Mouse (Mus musculus): ENCODE results near the gene Bcl2l13. TPM values are rescaled to one million over a fixed set of nuclear protein-coding genes. Genes with fewer than 3 reads are reported as not detected.

Bcl2l13 gene
- polyA plus RNA-seq, 1 experiment from 2014 or later = 25.3 TPM

DNA sequence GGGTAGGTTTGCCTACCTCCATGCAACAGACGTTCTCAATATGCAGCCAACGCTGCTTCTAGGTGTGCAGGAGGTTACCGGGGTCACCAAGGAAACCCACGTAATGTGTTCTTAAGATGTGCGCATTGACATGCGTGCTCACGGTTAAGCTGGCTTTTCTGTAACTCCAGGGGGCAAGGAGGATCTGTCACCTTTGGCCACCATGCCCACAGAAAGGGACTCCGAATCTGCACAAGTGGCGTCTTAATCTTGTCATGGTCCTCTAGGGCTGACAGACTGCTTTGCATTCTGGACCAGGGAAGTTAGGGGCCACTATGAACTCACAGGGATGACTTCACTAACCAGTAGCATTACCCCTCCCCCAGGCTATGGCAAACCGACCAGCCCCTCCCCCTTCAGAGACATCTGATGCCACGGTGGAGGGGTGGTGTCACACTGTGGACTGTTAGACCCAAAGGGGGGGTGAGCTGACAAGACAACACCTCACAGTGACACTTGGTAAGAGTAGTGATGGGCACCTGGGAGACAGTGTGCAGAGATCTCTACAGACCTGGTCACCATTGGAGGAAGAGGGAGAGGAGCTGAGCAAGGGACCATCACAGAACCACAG lies 102.1 kb downstream of the Bcl2l13 start:
- Histone ChIP-seq H3K9ac (no peak overlapping the region), H3K36me3 (0 out of 2 replicates have a peak, but pooled peaks cover 6% of the 10 kb centered on the region), H3K9me3 (no peaks in the 10 kb centered on the region), H3K4me2 (no peak overlapping the region), H3K4me1 (no peaks in the 10 kb centered on the region), H3K27me3 (no peaks in the 10 kb centered on the region), H3K4me3 (no peak overlapping the region), H3K27ac (no peak overlapping the region)
- WGBS = 79% methylated on average over 11 of the region's 11 CpGs
- ATAC-seq (ENCODE audit: insufficient number of reproducible peaks, low FRiP score, low TSS enrichment, low read depth) = no peak

DNA sequence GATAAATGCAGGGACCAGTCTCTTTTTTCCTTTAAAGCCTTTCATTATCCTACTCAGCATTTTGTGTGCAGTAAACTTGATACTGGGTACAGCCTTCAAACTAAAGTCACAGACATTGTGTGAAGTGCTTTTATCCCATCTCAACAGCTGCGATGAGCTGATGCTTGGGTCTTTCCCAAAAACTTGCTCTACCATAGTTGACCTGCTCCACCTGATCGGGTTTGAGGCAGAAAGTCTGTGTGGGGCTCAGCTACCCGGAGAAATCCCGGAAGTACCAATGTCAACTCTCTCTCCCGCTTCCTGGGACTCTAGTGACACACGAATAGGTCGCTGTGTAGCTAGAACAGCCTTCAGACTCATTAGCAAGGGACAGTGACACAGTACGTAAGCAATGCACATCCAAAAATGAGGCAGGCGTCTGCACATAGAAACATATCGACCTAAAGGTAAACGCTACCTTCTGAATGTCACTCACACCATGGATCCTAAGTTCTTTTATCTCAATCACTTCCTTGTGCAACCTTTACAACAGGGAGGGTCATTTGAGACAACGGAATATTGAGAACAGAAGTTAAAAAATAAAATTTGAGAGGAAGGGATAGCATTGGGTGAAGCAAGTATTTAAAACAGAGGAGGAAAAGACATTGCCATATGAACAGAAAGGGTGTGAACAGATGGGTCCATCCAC lies 102.9 kb downstream of the Bcl2l13 start:
- H3K9ac ChIP-seq = no peak overlapping the region
- 0 out of 2 replicates have a peak, but pooled peaks cover 6% of the 10 kb centered on the region for H3K36me3 ChIP-seq
- H3K4me1 ChIP-seq = no peaks in the 10 kb centered on the region
- no peak overlapping the region for H3K27ac ChIP-seq
- no peak for ATAC-seq (ENCODE audit: insufficient number of reproducible peaks, low FRiP score, low TSS enrichment, low read depth)
- no peak overlapping the region for H3K4me2 ChIP-seq
- 87% methylated on average over 12 of the region's 12 CpGs for WGBS
- H3K27me3 ChIP-seq = no peaks in the 10 kb centered on the region
- H3K9me3 ChIP-seq = no peaks in the 10 kb centered on the region
- H3K4me3 ChIP-seq = no peak overlapping the region

DNA sequence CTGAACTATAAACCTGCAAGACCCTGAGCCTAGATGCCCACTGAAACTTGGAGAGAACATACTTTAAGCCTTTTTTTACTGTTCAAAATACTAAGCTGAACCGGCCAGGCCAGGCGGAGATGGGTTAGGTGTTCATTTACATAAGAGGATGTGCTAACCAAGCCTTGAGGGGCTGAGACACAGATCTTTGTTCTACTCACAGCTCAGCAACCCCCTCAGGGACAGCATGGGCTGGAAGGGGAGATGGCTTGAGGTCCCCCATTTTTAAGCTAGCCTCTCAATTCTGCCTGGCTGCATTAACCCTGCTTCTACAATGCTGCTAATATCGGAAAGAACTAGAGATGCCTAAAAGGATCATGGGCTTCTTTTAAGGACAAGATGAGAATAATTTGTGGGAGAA lies 103.8 kb downstream of the Bcl2l13 start:
- H3K36me3 ChIP-seq = no peaks in the 10 kb centered on the region
- H3K4me2 ChIP-seq = no peak overlapping the region
- ATAC-seq (ENCODE audit: insufficient number of reproducible peaks, low FRiP score, low TSS enrichment, low read depth) = no peak
- no peaks in the 10 kb centered on the region for H3K9me3 ChIP-seq
- H3K4me1 ChIP-seq = no peaks in the 10 kb centered on the region
- H3K9ac ChIP-seq = no peak overlapping the region
- H3K27ac ChIP-seq = no peak overlapping the region
- 81% methylated on average over 3 of the region's 3 CpGs for WGBS
- no peaks in the 10 kb centered on the region for H3K27me3 ChIP-seq
- no peak overlapping the region for H3K4me3 ChIP-seq

DNA sequence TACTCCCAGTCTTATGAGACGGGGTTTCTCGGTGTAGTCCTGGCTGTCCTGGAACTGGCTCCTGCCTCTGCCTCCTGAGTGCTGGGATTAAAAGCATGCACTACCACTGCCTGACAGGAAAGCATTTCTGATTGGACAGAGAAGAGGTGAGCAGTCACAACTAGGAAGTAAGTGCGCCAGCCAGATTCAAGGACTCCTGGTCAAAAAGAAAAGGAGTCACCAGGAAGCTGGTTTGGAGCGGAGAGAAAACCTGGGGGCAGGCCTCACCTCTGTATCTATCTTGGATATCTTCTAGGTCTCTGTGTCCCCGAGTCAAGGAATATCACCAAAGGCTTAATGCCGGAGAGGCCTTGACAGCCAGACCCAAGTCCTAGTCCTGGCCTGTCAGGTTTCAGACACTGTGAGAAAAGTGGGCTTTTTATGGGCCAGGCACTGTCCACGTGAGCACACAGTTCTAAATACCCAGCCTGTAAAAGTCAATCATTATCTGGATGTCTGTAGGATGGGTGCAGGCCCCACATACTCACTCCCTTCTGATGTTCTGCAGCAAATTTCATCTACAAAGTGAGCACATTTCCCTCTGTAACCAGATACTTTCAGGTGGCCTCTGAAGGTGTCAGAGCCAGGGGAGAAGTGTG lies 104.6 kb downstream of the Bcl2l13 start:
- Histone ChIP-seq H3K36me3 (peaks cover 3% of the 10 kb centered on the region; the same call in 1 of the 2 replicates), H3K27me3 (no peaks in the 10 kb centered on the region), H3K4me1 (no peaks in the 10 kb centered on the region), H3K9ac (no peak overlapping the region), H3K27ac (no peak overlapping the region), H3K4me2 (no peak overlapping the region), H3K4me3 (no peak overlapping the region), H3K9me3 (no peaks in the 10 kb centered on the region)
- no peak for ATAC-seq (ENCODE audit: insufficient number of reproducible peaks, low FRiP score, low TSS enrichment, low read depth)
- 84% methylated on average over 7 of the region's 7 CpGs for WGBS

DNA sequence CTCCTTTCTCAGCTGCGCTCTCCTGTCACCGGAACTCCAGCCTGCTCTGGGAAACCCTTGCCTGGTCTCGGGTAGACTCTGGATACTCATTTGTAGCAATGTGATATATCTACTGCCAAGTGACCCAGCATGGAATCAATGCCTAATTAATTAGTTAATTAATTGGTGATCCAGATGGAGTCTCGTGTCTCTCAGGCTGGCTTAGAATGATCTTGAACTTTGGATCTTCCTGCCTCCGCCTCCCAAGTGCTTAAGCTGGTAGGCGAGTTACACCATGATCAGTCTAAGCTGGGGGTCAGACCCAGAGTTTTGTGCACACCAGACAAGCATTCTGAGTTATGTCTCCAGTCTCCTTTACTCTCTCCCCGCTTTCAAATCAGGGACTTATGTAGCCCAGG lies 105.1 kb downstream of the Bcl2l13 start:
- ATAC-seq (ENCODE audit: insufficient number of reproducible peaks, low FRiP score, low TSS enrichment, low read depth) = no peak
- peaks cover 9% of the 10 kb centered on the region; the same call in 1 of the 2 replicates for H3K36me3 ChIP-seq
- H3K27me3 ChIP-seq = no peaks in the 10 kb centered on the region
- no peak overlapping the region for H3K9ac ChIP-seq
- 77% methylated on average over 7 of the region's 7 CpGs for WGBS
- no peak overlapping the region for H3K4me2 ChIP-seq
- H3K4me1 ChIP-seq = no peaks in the 10 kb centered on the region
- no peak overlapping the region for H3K27ac ChIP-seq
- no peak overlapping the region for H3K4me3 ChIP-seq
- H3K9me3 ChIP-seq = no peaks in the 10 kb centered on the region

DNA sequence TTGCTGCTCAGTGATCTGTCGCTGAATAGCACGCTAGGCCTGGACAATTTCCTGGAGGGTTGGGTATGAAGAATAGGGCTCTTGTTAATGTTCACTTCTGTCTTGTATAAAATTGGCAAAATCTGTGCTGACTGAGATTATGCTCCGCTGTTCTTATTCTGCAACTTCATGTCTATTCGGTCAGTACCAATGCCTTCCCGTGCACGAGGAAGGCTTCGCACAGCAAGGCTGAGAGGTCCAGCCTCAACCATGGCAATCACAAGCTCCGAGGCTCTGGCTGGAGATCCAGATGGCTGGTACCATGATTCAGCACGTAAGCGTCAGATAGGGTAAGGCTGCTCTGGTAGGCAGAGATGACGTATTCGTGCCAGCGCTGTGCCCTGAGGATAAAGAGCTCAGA lies 105.6 kb downstream of the Bcl2l13 start:
- Histone ChIP-seq H3K4me1 (no peaks in the 10 kb centered on the region), H3K27me3 (no peaks in the 10 kb centered on the region), H3K4me3 (no peak overlapping the region), H3K27ac (no peak overlapping the region), H3K9ac (no peak overlapping the region), H3K9me3 (no peaks in the 10 kb centered on the region), H3K36me3 (peaks cover 12% of the 10 kb centered on the region; the same call in 1 of the 2 replicates), H3K4me2 (no peak overlapping the region)
- ATAC-seq (ENCODE audit: insufficient number of reproducible peaks, low FRiP score, low TSS enrichment, low read depth) = no peak
- WGBS = 91% methylated on average over 13 of the region's 13 CpGs

Small RNAs within 50 kb of the gene (microRNA-seq; reads per million reads assigned to microRNA genes)
- not detected for gene Gm25193

Other genes starting within 250 kb of the Bcl2l13 start
- 2.1 and 2.6 TPM in 2 replicates for gene Cecr2, start 169.8 kb upstream of the Bcl2l13 start, polyA plus RNA-seq (2015; fragmentation: Nextera tagmentation; extraction: Ambion mirVana)
- gene Slc25a18, start 62.6 kb upstream of the Bcl2l13 start, polyA plus RNA-seq (2015; fragmentation: Nextera tagmentation; extraction: Ambion mirVana) = 0.56 and 0.65 TPM in 2 replicates
- 123 and 138 TPM in 2 replicates for gene Atp6v1e1, start 13.4 kb upstream of the Bcl2l13 start, polyA plus RNA-seq (2015; fragmentation: Nextera tagmentation; extraction: Ambion mirVana)
- 16.4 and 17.0 TPM in 2 replicates for gene Bid, start 80.6 kb downstream of the Bcl2l13 start, polyA plus RNA-seq (2015; fragmentation: Nextera tagmentation; extraction: Ambion mirVana)

Data from limb, embryonic 15.5 days (tissue).